Mouse (Mus musculus): Measurements from ENCODE around the gene Rcn3.
"Not testable (repeated sequence)": the region's sequence is repeated elsewhere in the genome, so short reads cannot be mapped to it uniquely, and the experiment has no call there.

The Rcn3 gene

GRCm38 (mm10) chr7:45124224-45125143 lies 32.5 kb upstream of the Rcn3 start, which contains the start of gene Rps11:
Gene Rps11, minus strand, starts transcription at chr7:45124439.
- DNase-seq (ENCODE audit: low read depth): peak; percentile 99

- no peak for DNase-seq (ENCODE audit: low read depth)
Observed at GRCm38 (mm10) chr7:45123186-45123570, 31.2 kb upstream of the Rcn3 start.

- DNase-seq (ENCODE audit: low read depth): no peak
Observed at GRCm38 (mm10) chr7:45122561-45123185, 30.7 kb upstream of the Rcn3 start.

- DNase-seq (ENCODE audit: low read depth): no peak
Observed at GRCm38 (mm10) chr7:45121966-45122365, 29.9 kb upstream of the Rcn3 start.

- DNase-seq (ENCODE audit: low read depth): no peak
Observed at GRCm38 (mm10) chr7:45121404-45121803, 29.4 kb upstream of the Rcn3 start.

- no peak for DNase-seq (ENCODE audit: low read depth)
Observed at GRCm38 (mm10) chr7:45119780-45120709, 28.0 kb upstream of the Rcn3 start.

GRCm38 (mm10) chr7:45118336-45118735 lies 26.3 kb upstream of the Rcn3 start:
- no peak for DNase-seq (ENCODE audit: low read depth)

- DNase-seq (ENCODE audit: low read depth): no peak
Observed at GRCm38 (mm10) chr7:45117566-45117965, 25.5 kb upstream of the Rcn3 start.

- DNase-seq (ENCODE audit: low read depth): no peak
Observed at GRCm38 (mm10) chr7:45113476-45113875, 21.5 kb upstream of the Rcn3 start.

GRCm38 (mm10) chr7:45112529-45112928 lies 20.5 kb upstream of the Rcn3 start:
- no peak for DNase-seq (ENCODE audit: low read depth)

GRCm38 (mm10) chr7:45111940-45112339 lies 19.9 kb upstream of the Rcn3 start:
- no peak for DNase-seq (ENCODE audit: low read depth)

- DNase-seq (ENCODE audit: low read depth): not testable (repeated sequence)
Observed at GRCm38 (mm10) chr7:45110089-45110488, 18.1 kb upstream of the Rcn3 start.

- DNase-seq (ENCODE audit: low read depth): no peak
Observed at GRCm38 (mm10) chr7:45107052-45107645, 15.1 kb upstream of the Rcn3 start.

- no peak for DNase-seq (ENCODE audit: low read depth)
Observed at GRCm38 (mm10) chr7:45106441-45106840, 14.4 kb upstream of the Rcn3 start.

GRCm38 (mm10) chr7:45105491-45105890 lies 13.5 kb upstream of the Rcn3 start:
- no peak for DNase-seq (ENCODE audit: low read depth)

- no peak for DNase-seq (ENCODE audit: low read depth)
Observed at GRCm38 (mm10) chr7:45104941-45105340, 12.9 kb upstream of the Rcn3 start.

GRCm38 (mm10) chr7:45103652-45104180 lies 11.7 kb upstream of the Rcn3 start, which contains the start of gene Fcgrt:
Gene Fcgrt, minus strand, starts transcription at chr7:45103851.
- no peak for DNase-seq (ENCODE audit: low read depth)

- DNase-seq (ENCODE audit: low read depth): no peak
Observed at GRCm38 (mm10) chr7:45102940-45103585, 11.0 kb upstream of the Rcn3 start.

GRCm38 (mm10) chr7:45102441-45102840 lies 10.4 kb upstream of the Rcn3 start:
- no peak for DNase-seq (ENCODE audit: low read depth)

GRCm38 (mm10) chr7:45100046-45100445 lies 8.0 kb upstream of the Rcn3 start:
- DNase-seq (ENCODE audit: low read depth): no peak

Measured in c-Kit-positive CD71-positive TER-119-negative erythroid progenitor cells, embryonic 14.5 days (primary cell).